Mouse (Mus musculus): Measurements from ENCODE around the gene Cox7b2. TPM values are rescaled to one million over a fixed set of nuclear protein-coding genes. Genes with fewer than 3 reads are reported as not detected.
A peak's percentile ranks its signal among the peaks of the same experiment; 100 is the strongest.
"Not testable (repeated sequence)": the region's sequence is repeated elsewhere in the genome, so short reads cannot be mapped to it uniquely, and the experiment has no call there.

Cox7b2 gene
- under 1 TPM in 1 of 2 experiments, not detected in 1; 0.77 TPM for total RNA-seq (2021)
- long read RNA-seq, experiment 1 = 0 reads
- long read RNA-seq, experiment 2 = 0 reads

DNA sequence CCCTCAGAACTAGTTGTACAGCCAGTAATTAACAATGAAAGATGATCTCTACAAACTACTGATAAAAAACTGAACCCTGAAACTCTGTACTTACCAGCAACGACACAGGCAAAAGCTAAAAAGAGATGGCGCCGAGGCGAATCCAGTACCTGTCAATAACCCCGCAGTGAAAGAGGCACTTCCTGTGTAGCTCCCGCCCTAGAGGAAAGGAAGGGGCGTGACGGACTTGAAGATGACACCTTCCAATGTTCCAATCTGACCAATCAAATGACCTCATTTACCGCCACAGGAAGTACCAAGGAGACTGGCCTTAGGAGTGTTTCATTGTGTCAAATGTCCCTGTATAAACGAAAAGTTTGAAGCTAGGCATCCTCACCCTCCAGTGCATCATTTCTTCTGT, at the start of gene Cox7b2:
Gene Cox7b2 (minus strand): TSS at position 127 of the 400 bp plus-strand sequence.
- no peak for TF ChIP-seq CTCF (conservative IDR thresholded peaks at IDR 0.05)
- H3K4me3 ChIP-seq = no peak within 1 kb of the TSS
- H3K27ac ChIP-seq = no peak within 1 kb of the TSS
- no peak for DNase-seq (ENCODE audit: low spot score in 2 of 2)

DNA sequence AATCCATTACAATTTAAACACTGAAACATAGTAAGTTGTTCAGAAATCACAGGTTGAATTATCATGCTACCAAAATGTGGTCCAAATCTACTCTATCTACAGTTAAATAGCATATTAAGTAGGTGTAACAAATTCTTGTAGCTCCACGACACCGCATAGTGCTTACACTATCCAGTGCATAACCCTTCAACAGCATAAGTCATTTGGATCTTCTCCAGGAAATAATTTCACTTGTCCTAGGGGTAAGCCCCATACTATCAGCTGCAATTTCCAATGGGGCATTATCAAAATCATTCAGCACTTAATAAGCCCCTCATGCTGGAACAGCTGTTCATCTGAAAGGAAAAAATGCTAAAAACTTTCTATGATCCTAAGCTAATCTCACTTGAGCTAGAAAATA, 47.3 kb upstream of the Cox7b2 start:
- no peak for TF ChIP-seq CTCF (conservative IDR thresholded peaks at IDR 0.05)
- Histone ChIP-seq H3K4me3 (no peak overlapping the region), H3K27ac (no peak overlapping the region)
- no peak for DNase-seq (ENCODE audit: low spot score in 2 of 2)

DNA sequence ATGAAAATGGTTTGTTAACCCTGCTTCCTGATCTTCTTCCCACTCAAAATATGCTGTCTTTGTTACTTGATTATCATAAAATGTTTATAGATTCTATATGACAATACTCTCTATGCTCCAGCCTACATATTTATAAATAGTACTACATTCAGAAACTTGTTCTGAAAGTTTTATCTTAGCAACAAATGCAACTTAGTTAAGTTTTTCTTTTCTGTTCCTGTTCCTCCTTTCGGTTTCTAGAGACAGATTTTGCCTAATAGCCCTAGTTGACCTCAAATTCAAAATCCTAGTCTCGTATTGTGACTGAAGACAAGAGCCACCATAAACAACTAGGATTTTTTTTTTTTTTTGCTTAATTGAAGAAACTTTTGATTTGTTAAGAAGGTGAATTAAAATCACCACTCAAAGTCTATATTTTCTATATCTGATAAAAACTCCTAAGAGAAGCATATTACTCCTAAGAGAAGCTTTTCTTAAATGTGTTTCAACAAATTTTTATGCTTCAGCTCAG, 45.8 kb upstream of the Cox7b2 start:
- Histone ChIP-seq H3K4me3 (no peak overlapping the region), H3K27ac (no peak overlapping the region)
- no peak for DNase-seq (ENCODE audit: low spot score in 2 of 2)
- no peak for TF ChIP-seq CTCF (conservative IDR thresholded peaks at IDR 0.05)

DNA sequence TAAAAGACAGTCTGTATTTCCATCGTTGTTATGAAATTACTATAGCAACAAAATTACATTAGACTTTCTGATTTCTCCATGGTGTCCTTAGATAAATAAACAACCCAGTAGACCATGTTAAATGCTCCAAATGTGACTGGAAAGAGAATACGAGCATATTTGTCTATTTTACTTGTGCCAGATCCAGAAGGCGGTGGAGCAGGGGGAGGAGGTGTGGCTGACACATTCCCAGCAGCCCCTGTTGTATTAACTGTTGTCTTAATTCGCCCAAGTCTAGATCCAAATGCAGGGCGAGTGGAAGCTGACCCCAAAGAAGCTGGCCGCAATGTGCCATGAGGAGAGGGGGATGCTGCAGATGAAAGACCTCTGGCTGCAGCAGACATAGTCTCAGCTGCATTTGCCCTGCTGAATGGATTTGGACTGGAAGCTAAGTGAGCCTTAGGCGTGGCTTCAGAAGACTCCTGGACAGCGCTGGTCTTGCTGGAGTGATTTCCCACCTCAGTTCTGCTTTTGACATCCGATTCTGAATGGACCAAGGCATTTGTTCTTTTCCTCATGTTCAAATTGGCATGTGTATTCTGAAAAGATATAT, 23.7 kb upstream of the Cox7b2 start:
- DNase-seq (ENCODE audit: low spot score in 2 of 2) = peak in 1 of 2 experiments; percentile 10

DNA sequence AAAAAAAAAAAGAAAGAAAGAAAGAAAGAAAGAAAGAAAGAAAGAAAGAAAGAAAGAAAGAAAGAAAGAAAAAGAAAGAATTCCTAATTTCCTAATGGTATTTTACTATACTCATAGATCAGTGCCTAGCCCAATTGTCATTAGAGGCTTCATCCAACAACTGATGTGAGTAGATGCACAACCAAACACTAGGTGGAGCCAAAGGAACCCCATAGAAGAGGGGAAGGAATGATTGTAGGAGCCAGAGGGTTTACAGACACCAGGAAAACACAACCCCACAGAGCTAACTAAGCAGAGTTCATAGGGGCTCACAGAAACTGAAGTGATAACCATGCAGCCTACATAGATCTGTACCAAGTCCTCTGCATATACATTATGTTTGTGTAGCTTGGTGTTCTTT, 2.5 kb downstream of the Cox7b2 start:
- H3K4me3 ChIP-seq = no peak overlapping the region
- TF ChIP-seq CTCF (conservative IDR thresholded peaks at IDR 0.05) = peak; percentile 71
- DNase-seq (ENCODE audit: low spot score in 2 of 2) = peak; percentile 9 to 24

More for the DNA sequence above, 23.7 kb upstream of the Cox7b2 start:
- TF ChIP-seq CTCF (conservative IDR thresholded peaks at IDR 0.05) = no peak
- Histone ChIP-seq H3K4me3 (no peak overlapping the region), H3K27ac (peak overlapping the region; percentile 46)

DNA sequence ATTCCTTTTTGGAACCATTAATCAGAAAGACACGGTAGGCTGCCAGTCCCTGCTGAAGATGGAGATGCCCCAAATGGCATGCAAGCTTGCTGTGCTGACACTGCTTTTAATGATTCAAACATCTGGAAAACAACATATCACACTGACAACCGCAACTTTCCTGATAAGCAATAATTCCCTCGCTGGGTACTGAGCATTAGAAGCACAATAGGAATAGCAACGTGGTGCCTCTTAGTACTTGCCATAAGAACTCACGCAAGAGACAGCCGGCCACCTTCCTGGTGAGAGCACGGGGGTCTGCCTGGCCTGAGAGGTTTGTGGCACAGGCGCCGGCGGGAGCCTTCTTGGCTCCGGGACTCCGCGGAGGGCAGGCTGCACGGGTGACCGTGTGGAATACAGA, 22.5 kb downstream of the Cox7b2 start:
- H3K4me3 ChIP-seq; H3K27ac ChIP-seq; DNase-seq (ENCODE audit: low spot score in 2 of 2): not testable (repeated sequence)

More for the DNA sequence above, 2.5 kb downstream of the Cox7b2 start:
- H3K27ac ChIP-seq = no peak overlapping the region

DNA sequence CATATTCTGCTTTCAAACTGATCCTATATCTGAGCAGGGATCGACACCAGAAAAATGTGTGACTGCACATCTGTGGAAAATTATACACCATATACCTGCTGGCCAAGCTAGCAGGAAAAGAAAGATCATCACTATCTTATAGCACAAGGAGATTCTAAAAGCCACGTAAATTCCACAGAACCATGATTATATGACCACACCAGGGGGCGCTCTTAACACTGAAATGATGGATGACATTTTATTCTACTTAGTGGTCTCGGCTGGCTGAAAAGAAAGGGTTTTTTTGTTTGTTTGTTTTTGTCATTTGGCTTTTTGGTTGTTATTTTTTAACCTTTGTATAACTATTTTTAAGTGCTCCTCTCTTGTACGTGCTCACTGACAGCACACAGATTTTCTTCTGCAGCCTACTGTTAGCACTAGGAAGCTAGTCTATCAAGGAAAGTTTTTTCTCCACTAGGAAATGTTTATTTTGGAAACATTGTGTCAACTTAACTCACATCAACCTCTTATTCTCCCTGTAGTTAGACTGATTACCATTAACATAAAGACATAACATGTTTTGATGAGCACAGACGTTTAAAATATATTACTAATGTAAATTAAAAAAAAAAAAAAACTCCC, 45.8 kb downstream of the Cox7b2 start:
- H3K4me3 ChIP-seq = no peak overlapping the region; the same call in 1 of the 2 replicates
- no peak overlapping the region for H3K27ac ChIP-seq
- TF ChIP-seq CTCF (conservative IDR thresholded peaks at IDR 0.05) = peak; percentile 91
- DNase-seq (ENCODE audit: low spot score in 2 of 2) = peak; percentile 61 to 83

DNA sequence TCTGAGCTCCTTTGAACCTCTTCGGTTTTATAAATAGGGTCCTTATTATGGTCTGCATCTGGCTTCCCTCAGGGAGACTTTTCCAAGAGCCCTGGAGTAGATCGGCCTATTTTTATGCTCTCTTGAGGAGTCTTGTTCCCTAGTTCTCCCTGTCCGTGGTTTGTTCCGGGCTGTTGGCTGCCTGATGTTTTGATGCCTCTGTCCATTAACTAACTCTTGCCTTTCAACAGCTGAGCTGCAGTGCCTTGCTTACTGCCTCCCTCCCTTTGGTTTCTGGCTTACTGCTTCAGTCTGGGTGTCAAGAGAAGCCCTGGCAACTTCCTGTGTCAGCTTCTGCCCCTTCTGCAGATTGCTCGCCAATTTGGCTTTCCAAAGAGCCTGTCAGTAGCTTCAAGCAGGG, 52.4 kb downstream of the Cox7b2 start:
- no peak for DNase-seq (ENCODE audit: low spot score in 2 of 2)
- no peak for TF ChIP-seq CTCF (conservative IDR thresholded peaks at IDR 0.05)

DNA sequence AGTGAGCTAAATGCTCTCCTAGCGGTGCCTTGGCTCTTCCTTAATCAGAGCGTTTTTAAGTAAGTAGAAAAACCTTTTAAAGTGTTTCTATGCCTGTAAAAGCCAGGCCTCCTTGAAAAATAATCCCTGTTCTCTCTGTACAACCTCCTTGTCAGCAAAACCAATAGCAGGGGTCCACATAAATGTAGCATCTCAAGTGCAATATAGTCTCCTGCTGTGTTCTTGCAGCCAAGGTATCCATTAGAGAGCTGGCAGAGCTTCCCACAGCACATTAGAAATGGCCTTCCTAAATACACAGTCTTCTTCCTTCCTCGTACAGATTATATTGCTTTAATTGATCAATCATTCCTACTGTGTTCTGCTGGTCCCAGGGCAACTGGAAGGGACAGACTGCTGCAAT, 91.0 kb downstream of the Cox7b2 start:
- Histone ChIP-seq H3K27ac (no peak overlapping the region), H3K4me3 (no peak overlapping the region)
- no peak for TF ChIP-seq CTCF (conservative IDR thresholded peaks at IDR 0.05)
- no peak for DNase-seq (ENCODE audit: low spot score in 2 of 2)

More for the DNA sequence above, 52.4 kb downstream of the Cox7b2 start:
- no peak overlapping the region for H3K27ac ChIP-seq
- H3K4me3 ChIP-seq = no peak overlapping the region

DNA sequence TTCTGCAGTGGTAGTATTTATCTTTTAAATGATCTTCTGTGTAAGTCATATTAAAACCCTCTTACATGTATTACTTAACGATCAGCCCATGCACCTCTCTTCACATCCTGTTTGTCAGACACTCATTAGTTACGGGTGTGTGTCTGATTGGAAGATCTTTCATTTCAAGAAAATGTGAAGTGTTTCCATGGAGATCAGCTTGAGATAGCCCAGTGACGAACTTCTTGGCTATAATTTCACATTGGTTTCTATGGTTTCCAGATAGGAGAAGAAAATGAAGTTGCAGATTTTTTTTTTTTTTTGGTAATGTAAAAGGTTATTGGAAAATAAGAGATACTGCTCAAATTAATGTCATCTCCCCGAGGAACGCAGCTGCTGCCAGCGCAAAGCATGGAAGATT, 107.8 kb downstream of the Cox7b2 start:
- DNase-seq (ENCODE audit: low spot score in 2 of 2) = peak in 1 of 2 experiments; percentile 47
- H3K27ac ChIP-seq = peak overlapping the region; percentile 59
- TF ChIP-seq CTCF (conservative IDR thresholded peaks at IDR 0.05) = no peak
- H3K4me3 ChIP-seq = peak overlapping the region; percentile 13; the same call in 1 of the 2 replicates

Other genes with a start within 250 kb of the Cox7b2 start
- gene Gabrb1, start 109.9 kb upstream of the Cox7b2 start, total RNA-seq (2021) = 100 to 1,000 TPM; 138 to 147 TPM
- 10 to 100 TPM; 82.6 to 94.2 TPM for gene Gabra4, start 110.1 kb upstream of the Cox7b2 start, total RNA-seq (2021)